Mouse (Mus musculus): ENCODE measurements around the gene Sco1. TPM values are rescaled to one million over a fixed set of nuclear protein-coding genes. Genes with fewer than 3 reads are reported as not detected.

Sco1 gene
- polyA plus RNA-seq, 1 experiment from 2014 or later = 15.7 TPM

DNA sequence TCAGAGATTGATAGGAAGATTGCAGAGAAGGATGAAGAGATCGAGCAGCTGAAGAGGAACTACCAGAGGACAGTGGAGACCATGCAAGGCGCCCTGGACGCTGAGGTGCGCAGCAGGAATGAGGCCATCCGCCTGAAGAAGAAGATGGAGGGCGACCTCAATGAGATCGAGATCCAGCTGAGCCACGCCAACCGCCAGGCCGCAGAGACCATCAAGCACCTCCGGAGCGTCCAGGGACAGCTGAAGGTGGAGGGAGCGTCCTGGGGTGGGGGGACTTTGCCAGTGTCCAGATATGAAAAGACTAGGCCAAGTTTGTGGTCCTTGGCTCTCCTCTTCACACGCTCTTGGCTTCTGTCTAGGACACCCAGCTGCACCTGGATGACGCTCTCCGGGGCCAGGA is 46.8 kb downstream of the Sco1 start:
- WGBS = 97% methylated on average over 16 of the region's 16 CpGs

DNA sequence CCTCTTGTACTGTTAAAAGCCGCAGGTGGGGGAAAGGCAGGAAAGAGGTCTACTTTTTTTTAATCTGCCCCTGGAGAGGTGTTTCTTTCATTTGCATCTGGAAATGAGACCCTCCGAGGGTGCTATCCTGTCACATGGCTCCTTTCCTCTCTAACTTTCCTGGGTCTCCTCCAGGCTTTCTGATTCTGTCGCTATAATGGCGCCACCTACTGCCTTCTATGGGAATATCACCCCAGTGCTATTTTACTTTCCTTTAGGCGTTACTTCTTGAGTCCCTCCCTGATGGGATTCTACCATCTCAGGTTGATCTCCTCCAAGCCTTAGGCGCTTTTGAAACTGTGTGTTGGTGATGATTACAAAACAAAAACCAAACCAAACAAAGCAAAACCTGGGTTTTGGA is 47.7 kb downstream of the Sco1 start:
- ATAC-seq (ENCODE audit: low read depth) = no peak
- Histone ChIP-seq H3K36me3 (ENCODE audit: control insufficient read depth, insufficient read depth, low read length) (no peaks in the 10 kb centered on the region), H3K27ac (ENCODE audit: low read depth, low read length) (no peak overlapping the region), H3K4me1 (ENCODE audit: control insufficient read depth, insufficient read depth, low read length) (no peaks in the 10 kb centered on the region), H3K9ac (replicated peaks; ENCODE audit: low read depth, low read length) (no peak overlapping the region), H3K27me3 (ENCODE audit: control insufficient read depth, insufficient read depth, low read length) (no peaks in the 10 kb centered on the region), H3K4me3 (ENCODE audit: low read depth, low read length) (no peak overlapping the region), H3K9me3 (ENCODE audit: control insufficient read depth, low read length) (no peaks in the 10 kb centered on the region), H3K4me2 (ENCODE audit: low read depth, low read length) (no peak overlapping the region)
- WGBS = 35% methylated on average over 6 of the region's 6 CpGs

More for the DNA sequence above, 46.8 kb downstream of the Sco1 start:
- Histone ChIP-seq H3K36me3 (ENCODE audit: control insufficient read depth, insufficient read depth, low read length) (no peaks in the 10 kb centered on the region), H3K27ac (ENCODE audit: low read depth, low read length) (no peak overlapping the region), H3K4me3 (ENCODE audit: low read depth, low read length) (no peak overlapping the region), H3K27me3 (ENCODE audit: control insufficient read depth, insufficient read depth, low read length) (no peaks in the 10 kb centered on the region), H3K9ac (replicated peaks; ENCODE audit: low read depth, low read length) (no peak overlapping the region), H3K4me2 (ENCODE audit: low read depth, low read length) (no peak overlapping the region), H3K4me1 (ENCODE audit: control insufficient read depth, insufficient read depth, low read length) (no peaks in the 10 kb centered on the region), H3K9me3 (ENCODE audit: control insufficient read depth, low read length) (no peaks in the 10 kb centered on the region)
- ATAC-seq (ENCODE audit: low read depth) = no peak

DNA sequence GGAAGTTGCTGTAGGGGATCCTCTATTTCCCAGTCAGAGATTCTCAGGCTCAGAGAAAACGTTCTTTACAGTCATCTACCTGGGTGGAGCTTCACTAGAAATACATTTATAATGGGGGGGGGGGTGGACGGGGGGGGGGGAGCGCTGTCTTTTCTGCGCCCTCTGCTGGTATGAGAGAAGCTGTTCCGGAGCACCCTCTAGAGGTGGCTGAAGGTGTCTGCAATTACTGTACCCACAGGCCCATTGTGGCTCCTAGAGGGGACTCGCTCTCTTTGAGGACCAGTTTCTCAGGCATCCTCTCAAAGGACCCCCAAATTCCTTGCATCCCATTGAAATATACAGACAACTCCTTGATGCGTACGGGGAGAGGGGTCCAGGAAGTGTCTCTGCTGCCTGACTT is 49.2 kb downstream of the Sco1 start:
- Histone ChIP-seq H3K36me3 (ENCODE audit: control insufficient read depth, insufficient read depth, low read length) (no peaks in the 10 kb centered on the region), H3K9me3 (ENCODE audit: control insufficient read depth, low read length) (no peaks in the 10 kb centered on the region), H3K4me2 (ENCODE audit: low read depth, low read length) (no peak overlapping the region), H3K4me3 (ENCODE audit: low read depth, low read length) (no peak overlapping the region), H3K27me3 (ENCODE audit: control insufficient read depth, insufficient read depth, low read length) (no peaks in the 10 kb centered on the region), H3K27ac (ENCODE audit: low read depth, low read length) (no peak overlapping the region), H3K4me1 (ENCODE audit: control insufficient read depth, insufficient read depth, low read length) (no peaks in the 10 kb centered on the region), H3K9ac (replicated peaks; ENCODE audit: low read depth, low read length) (no peak overlapping the region)
- no peak for ATAC-seq (ENCODE audit: low read depth)
- WGBS = 37% methylated on average over 8 of the region's 8 CpGs

GRCm38 (mm10) chr11:67103256-67103655 is 50.8 kb downstream of the Sco1 start:
- no peak overlapping the region for H3K27ac ChIP-seq (ENCODE audit: low read depth, low read length)
- H3K27me3 ChIP-seq (ENCODE audit: control insufficient read depth, insufficient read depth, low read length) = no peaks in the 10 kb centered on the region
- no peaks in the 10 kb centered on the region for H3K9me3 ChIP-seq (ENCODE audit: control insufficient read depth, low read length)
- H3K4me2 ChIP-seq (ENCODE audit: low read depth, low read length) = no peak overlapping the region
- no peak overlapping the region for H3K9ac ChIP-seq (replicated peaks; ENCODE audit: low read depth, low read length)
- no peak overlapping the region for H3K4me3 ChIP-seq (ENCODE audit: low read depth, low read length)
- H3K36me3 ChIP-seq (ENCODE audit: control insufficient read depth, insufficient read depth, low read length) = no peaks in the 10 kb centered on the region
- H3K4me1 ChIP-seq (ENCODE audit: control insufficient read depth, insufficient read depth, low read length) = no peaks in the 10 kb centered on the region
- 87% methylated on average over 9 of the region's 9 CpGs for WGBS
- ATAC-seq (ENCODE audit: low read depth) = no peak

DNA sequence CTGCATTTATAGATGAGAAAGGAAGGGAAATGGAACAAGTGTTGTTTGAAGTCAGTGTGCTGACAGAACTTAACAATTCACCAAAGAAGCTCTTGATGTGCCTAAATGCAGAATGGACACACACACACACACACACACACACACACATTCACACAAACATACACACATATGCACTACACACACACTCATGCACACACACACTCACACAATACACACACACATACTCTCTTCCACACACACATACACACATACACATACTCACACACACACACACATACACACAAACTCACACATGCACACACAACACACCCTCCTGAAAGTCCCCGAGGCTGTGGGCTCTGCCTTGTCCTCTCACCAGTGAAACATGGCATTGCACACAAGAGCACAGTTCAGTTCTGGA is 51.8 kb downstream of the Sco1 start:
- Histone ChIP-seq H3K4me3 (ENCODE audit: low read depth, low read length) (no peak overlapping the region), H3K36me3 (ENCODE audit: control insufficient read depth, insufficient read depth, low read length) (no peaks in the 10 kb centered on the region), H3K9me3 (ENCODE audit: control insufficient read depth, low read length) (no peaks in the 10 kb centered on the region), H3K27me3 (ENCODE audit: control insufficient read depth, insufficient read depth, low read length) (no peaks in the 10 kb centered on the region), H3K4me2 (ENCODE audit: low read depth, low read length) (no peak overlapping the region), H3K27ac (ENCODE audit: low read depth, low read length) (no peak overlapping the region), H3K4me1 (ENCODE audit: control insufficient read depth, insufficient read depth, low read length) (no peaks in the 10 kb centered on the region), H3K9ac (replicated peaks; ENCODE audit: low read depth, low read length) (no peak overlapping the region)
- 86% methylated on average over 1 of the region's 1 CpGs for WGBS
- ATAC-seq (ENCODE audit: low read depth) = no peak

- Histone ChIP-seq H3K4me3 (ENCODE audit: low read depth, low read length) (no peak overlapping the region), H3K4me2 (ENCODE audit: low read depth, low read length) (no peak overlapping the region), H3K9ac (replicated peaks; ENCODE audit: low read depth, low read length) (no peak overlapping the region)
Measured at GRCm38 (mm10) chr11:67104714-67105113, 52.2 kb downstream of the Sco1 start.

DNA sequence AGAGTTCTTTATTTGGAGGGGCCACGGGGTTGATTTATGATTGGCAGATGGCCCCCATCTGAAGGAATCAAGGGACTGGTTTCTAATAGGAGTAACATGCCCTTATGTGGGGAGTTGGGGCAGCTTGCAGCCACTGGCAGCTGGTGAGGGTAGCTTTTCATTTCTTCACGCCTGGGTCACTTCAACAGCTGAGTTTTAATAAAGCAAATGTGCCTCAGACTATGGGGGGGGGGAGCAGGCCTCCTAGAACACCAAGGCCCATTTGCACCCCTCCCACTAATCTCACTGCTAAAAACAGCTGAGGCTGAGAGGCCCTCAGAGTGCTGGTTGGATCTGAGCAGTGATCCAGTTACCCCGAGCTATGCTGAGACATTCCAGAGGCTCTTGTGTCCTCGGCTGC is 53.2 kb downstream of the Sco1 start:
- Histone ChIP-seq H3K4me1 (ENCODE audit: control insufficient read depth, insufficient read depth, low read length) (no peaks in the 10 kb centered on the region), H3K36me3 (ENCODE audit: control insufficient read depth, insufficient read depth, low read length) (no peaks in the 10 kb centered on the region), H3K27me3 (ENCODE audit: control insufficient read depth, insufficient read depth, low read length) (no peaks in the 10 kb centered on the region), H3K4me3 (ENCODE audit: low read depth, low read length) (no peak overlapping the region), H3K9ac (replicated peaks; ENCODE audit: low read depth, low read length) (no peak overlapping the region), H3K27ac (ENCODE audit: low read depth, low read length) (no peak overlapping the region), H3K9me3 (ENCODE audit: control insufficient read depth, low read length) (no peaks in the 10 kb centered on the region), H3K4me2 (ENCODE audit: low read depth, low read length) (no peak overlapping the region)
- WGBS = 34% methylated on average over 4 of the region's 4 CpGs
- no peak for ATAC-seq (ENCODE audit: low read depth)

More at GRCm38 (mm10) chr11:67104714-67105113, 52.2 kb downstream of the Sco1 start:
- Histone ChIP-seq H3K27ac (ENCODE audit: low read depth, low read length) (no peak overlapping the region), H3K27me3 (ENCODE audit: control insufficient read depth, insufficient read depth, low read length) (no peaks in the 10 kb centered on the region), H3K4me1 (ENCODE audit: control insufficient read depth, insufficient read depth, low read length) (no peaks in the 10 kb centered on the region), H3K36me3 (ENCODE audit: control insufficient read depth, insufficient read depth, low read length) (no peaks in the 10 kb centered on the region), H3K9me3 (ENCODE audit: control insufficient read depth, low read length) (no peaks in the 10 kb centered on the region)
- no peak for ATAC-seq (ENCODE audit: low read depth)
- 47% methylated on average over 11 of the region's 11 CpGs for WGBS

- Histone ChIP-seq H3K4me2 (ENCODE audit: low read depth, low read length) (no peak overlapping the region), H3K27me3 (ENCODE audit: control insufficient read depth, insufficient read depth, low read length) (no peaks in the 10 kb centered on the region), H3K36me3 (ENCODE audit: control insufficient read depth, insufficient read depth, low read length) (no peaks in the 10 kb centered on the region), H3K4me1 (ENCODE audit: control insufficient read depth, insufficient read depth, low read length) (no peaks in the 10 kb centered on the region), H3K9me3 (ENCODE audit: control insufficient read depth, low read length) (no peaks in the 10 kb centered on the region), H3K9ac (replicated peaks; ENCODE audit: low read depth, low read length) (no peak overlapping the region), H3K4me3 (ENCODE audit: low read depth, low read length) (no peak overlapping the region), H3K27ac (ENCODE audit: low read depth, low read length) (no peak overlapping the region)
- WGBS = 92% methylated on average over 10 of the region's 10 CpGs
- ATAC-seq (ENCODE audit: low read depth) = no peak
Measured at GRCm38 (mm10) chr11:67106973-67107372, 54.5 kb downstream of the Sco1 start.

DNA sequence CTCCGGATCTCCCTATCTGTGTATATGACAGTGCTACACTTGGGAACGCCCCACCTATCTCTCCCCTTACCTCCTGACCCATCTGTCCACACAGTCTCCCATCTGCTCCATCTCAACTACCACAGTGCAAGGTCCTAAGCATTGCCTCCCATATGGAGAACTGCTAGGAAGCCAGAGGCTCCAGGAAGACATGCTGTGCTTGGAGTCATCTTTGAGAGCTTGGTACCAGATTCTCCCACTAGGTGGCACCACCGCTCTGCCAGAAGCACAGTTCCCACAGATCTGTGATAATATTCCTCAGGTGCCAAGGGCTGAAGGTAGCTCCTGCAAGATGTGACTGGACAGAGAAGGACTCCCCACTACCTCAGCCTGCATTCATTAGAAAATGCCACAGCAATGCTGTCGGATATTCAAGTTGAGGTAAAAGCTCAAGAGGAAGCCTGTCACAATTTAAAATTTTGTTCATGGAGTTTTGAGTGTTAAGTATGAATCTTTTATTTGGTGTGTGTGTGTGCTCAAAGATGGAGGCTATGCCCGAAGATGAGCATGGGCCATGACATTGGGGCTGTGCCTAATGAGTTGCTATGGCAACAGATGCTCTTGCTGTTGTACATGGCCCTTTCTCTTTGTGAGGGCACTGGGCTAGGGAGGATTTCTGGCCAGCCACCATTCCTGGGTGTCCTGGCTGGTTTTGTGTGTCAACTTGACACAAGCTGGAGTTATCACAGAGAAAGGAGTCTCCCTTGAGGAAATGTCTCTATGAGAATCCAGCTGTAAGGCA is 57.9 kb downstream of the Sco1 start:
- Histone ChIP-seq H3K9me3 (ENCODE audit: control insufficient read depth, low read length) (no peaks in the 10 kb centered on the region), H3K9ac (replicated peaks; ENCODE audit: low read depth, low read length) (no peak overlapping the region), H3K4me1 (ENCODE audit: control insufficient read depth, insufficient read depth, low read length) (no peaks in the 10 kb centered on the region), H3K27ac (ENCODE audit: low read depth, low read length) (no peak overlapping the region), H3K4me3 (ENCODE audit: low read depth, low read length) (no peak overlapping the region), H3K4me2 (ENCODE audit: low read depth, low read length) (no peak overlapping the region), H3K27me3 (ENCODE audit: control insufficient read depth, insufficient read depth, low read length) (no peaks in the 10 kb centered on the region), H3K36me3 (ENCODE audit: control insufficient read depth, insufficient read depth, low read length) (no peaks in the 10 kb centered on the region)
- WGBS = 32% methylated on average over 5 of the region's 5 CpGs
- peak; percentile 69 for ATAC-seq (ENCODE audit: low read depth)

Data from neural tube, embryonic 14.5 days (tissue).